Mouse (Mus musculus): ENCODE results near the gene Ly6g6d. TPM values are rescaled to one million over a fixed set of nuclear protein-coding genes. Genes with fewer than 3 reads are reported as not detected.

Ly6g6d gene
- polyA plus RNA-seq, 1 experiment from 2014 or later: 2.1 TPM

GRCm38 (mm10) chr17:35021842-35022477 lies 55.9 kb downstream of the Ly6g6d start:
- Histone ChIP-seq H3K36me3 (ENCODE audit: control insufficient read depth, insufficient read depth, low read length) (no peaks in the 10 kb centered on the region; the same call in 1 of the 2 replicates), H3K9me3 (ENCODE audit: control insufficient read depth, low read depth, low read length) (no peaks in the 10 kb centered on the region), H3K27me3 (ENCODE audit: control insufficient read depth, insufficient read depth, low read length) (no peaks in the 10 kb centered on the region), H3K9ac (replicated peaks; ENCODE audit: low read depth, low read length) (no peak overlapping the region), H3K27ac (ENCODE audit: low read length) (peak overlapping the region; percentile 49; the same call in 1 of the 2 replicates), H3K4me2 (replicated peaks; ENCODE audit: low read depth, low read length) (no peak overlapping the region), H3K4me3 (ENCODE audit: low read depth, low read length) (no peak overlapping the region), H3K4me1 (ENCODE audit: control insufficient read depth, insufficient read depth, low read length) (peaks cover 9% of the 10 kb centered on the region)
- ATAC-seq (ENCODE audit: insufficient number of reproducible peaks, insufficient read depth, low FRiP score, low read depth): no peak
- WGBS: 41% methylated on average over 6 of the region's 6 CpGs

Other genes starting within 250 kb of the Ly6g6d start
- gene Stk19, start 241.1 kb downstream of the Ly6g6d start, polyA plus RNA-seq (2014; fragmentation: Nextera tagmentation; extraction: Ambion mirVana): 22.3 and 27.3 TPM in 2 replicates
- gene Dxo, start 241.0 kb downstream of the Ly6g6d start, polyA plus RNA-seq (2014; fragmentation: Nextera tagmentation; extraction: Ambion mirVana): 52.9 and 56.4 TPM in 2 replicates
- gene Skiv2l, start 227.9 kb downstream of the Ly6g6d start, polyA plus RNA-seq (2014; fragmentation: Nextera tagmentation; extraction: Ambion mirVana): 37.7 and 39.5 TPM in 2 replicates
- 101 and 114 TPM in 2 replicates for gene Nelfe, start 227.7 kb downstream of the Ly6g6d start, polyA plus RNA-seq (2014; fragmentation: Nextera tagmentation; extraction: Ambion mirVana)
- 6.7 and 9.4 TPM in 2 replicates for gene Cfb, start 215.5 kb downstream of the Ly6g6d start, polyA plus RNA-seq (2014; fragmentation: Nextera tagmentation; extraction: Ambion mirVana)
- gene Zbtb12, start 198.6 kb downstream of the Ly6g6d start, polyA plus RNA-seq (2014; fragmentation: Nextera tagmentation; extraction: Ambion mirVana): 0.87 and 1.2 TPM in 2 replicates
- not detected in 2 replicates for gene Gm20547, start 196.0 kb downstream of the Ly6g6d start, polyA plus RNA-seq (2014; fragmentation: Nextera tagmentation; extraction: Ambion mirVana)
- 2.8 TPM in 2 replicates for gene C2, start 179.8 kb downstream of the Ly6g6d start, polyA plus RNA-seq (2014; fragmentation: Nextera tagmentation; extraction: Ambion mirVana)
- 69.4 and 79.4 TPM in 2 replicates for gene Ehmt2, start 179.6 kb downstream of the Ly6g6d start, polyA plus RNA-seq (2014; fragmentation: Nextera tagmentation; extraction: Ambion mirVana)
- 5.3 and 6.4 TPM in 2 replicates for gene Slc44a4, start 163.6 kb downstream of the Ly6g6d start, polyA plus RNA-seq (2014; fragmentation: Nextera tagmentation; extraction: Ambion mirVana)
- 15.1 and 16.2 TPM in 2 replicates for gene Neu1, start 146.8 kb downstream of the Ly6g6d start, polyA plus RNA-seq (2014; fragmentation: Nextera tagmentation; extraction: Ambion mirVana)
- gene Hspa1b, start 118.8 kb downstream of the Ly6g6d start, polyA plus RNA-seq (2014; fragmentation: Nextera tagmentation; extraction: Ambion mirVana): 0.54 and 0.84 TPM in 2 replicates
- 0.66 TPM in 1 of 2 replicates, not detected in the other for gene Gm20481, start 108.2 kb downstream of the Ly6g6d start, polyA plus RNA-seq (2014; fragmentation: Nextera tagmentation; extraction: Ambion mirVana)
- gene Hspa1a, start 105.9 kb downstream of the Ly6g6d start, polyA plus RNA-seq (2014; fragmentation: Nextera tagmentation; extraction: Ambion mirVana): 4.9 and 6.0 TPM in 2 replicates
- gene Hspa1l, start 105.4 kb downstream of the Ly6g6d start, polyA plus RNA-seq (2014; fragmentation: Nextera tagmentation; extraction: Ambion mirVana): 0.73 and 0.75 TPM in 2 replicates
- gene Lsm2, start 96.2 kb downstream of the Ly6g6d start, polyA plus RNA-seq (2014; fragmentation: Nextera tagmentation; extraction: Ambion mirVana): 177 and 205 TPM in 2 replicates
- gene Vars, start 77.1 kb downstream of the Ly6g6d start, polyA plus RNA-seq (2014; fragmentation: Nextera tagmentation; extraction: Ambion mirVana): 84.0 and 92.3 TPM in 2 replicates
- gene Vwa7, start 61.5 kb downstream of the Ly6g6d start, polyA plus RNA-seq (2014; fragmentation: Nextera tagmentation; extraction: Ambion mirVana): 0.18 and 0.22 TPM in 2 replicates
- 16.3 and 21.3 TPM in 2 replicates for gene Sapcd1, start 50.0 kb downstream of the Ly6g6d start, polyA plus RNA-seq (2014; fragmentation: Nextera tagmentation; extraction: Ambion mirVana)
- gene Msh5, start 31.3 kb downstream of the Ly6g6d start, polyA plus RNA-seq (2014; fragmentation: Nextera tagmentation; extraction: Ambion mirVana): 3.6 and 3.8 TPM in 2 replicates
- gene Clic1, start 28.1 kb downstream of the Ly6g6d start, polyA plus RNA-seq (2014; fragmentation: Nextera tagmentation; extraction: Ambion mirVana): 83.0 and 88.5 TPM in 2 replicates
- 292 and 322 TPM in 2 replicates for gene Ddah2, start 19.0 kb downstream of the Ly6g6d start, polyA plus RNA-seq (2014; fragmentation: Nextera tagmentation; extraction: Ambion mirVana)
- gene Ly6g6c, start 12.7 kb downstream of the Ly6g6d start, polyA plus RNA-seq (2014; fragmentation: Nextera tagmentation; extraction: Ambion mirVana): 0.30 and 0.63 TPM in 2 replicates
- gene Mpig6b, start 11.9 kb downstream of the Ly6g6d start, polyA plus RNA-seq (2014; fragmentation: Nextera tagmentation; extraction: Ambion mirVana): 0.97 and 1.3 TPM in 2 replicates
- gene Ly6g6e, start 1.2 kb downstream of the Ly6g6d start, polyA plus RNA-seq (2014; fragmentation: Nextera tagmentation; extraction: Ambion mirVana): 7.8 and 9.7 TPM in 2 replicates
- gene Ly6g6f, start 7.5 kb upstream of the Ly6g6d start, polyA plus RNA-seq (2014; fragmentation: Nextera tagmentation; extraction: Ambion mirVana): 0.29 TPM in 1 of 2 replicates, not detected in the other
- gene Abhd16a, start 11.2 kb upstream of the Ly6g6d start, polyA plus RNA-seq (2014; fragmentation: Nextera tagmentation; extraction: Ambion mirVana): 77.1 and 81.4 TPM in 2 replicates
- not detected in 2 replicates for gene Ly6g5c, start 30.2 kb upstream of the Ly6g6d start, polyA plus RNA-seq (2014; fragmentation: Nextera tagmentation; extraction: Ambion mirVana)
- gene Ly6g5b, start 37.4 kb upstream of the Ly6g6d start, polyA plus RNA-seq (2014; fragmentation: Nextera tagmentation; extraction: Ambion mirVana): 0.49 and 0.81 TPM in 2 replicates
- 20.3 and 21.9 TPM in 2 replicates for gene Gpank1, start 43.4 kb upstream of the Ly6g6d start, polyA plus RNA-seq (2014; fragmentation: Nextera tagmentation; extraction: Ambion mirVana)
- gene Csnk2b, start 44.0 kb upstream of the Ly6g6d start, polyA plus RNA-seq (2014; fragmentation: Nextera tagmentation; extraction: Ambion mirVana): 269 and 270 TPM in 2 replicates
- gene D17H6S53E, start 48.3 kb upstream of the Ly6g6d start, polyA plus RNA-seq (2014; fragmentation: Nextera tagmentation; extraction: Ambion mirVana): 10.1 and 13.3 TPM in 2 replicates
- 0.75 and 0.77 TPM in 2 replicates for gene Apom, start 54.0 kb upstream of the Ly6g6d start, polyA plus RNA-seq (2014; fragmentation: Nextera tagmentation; extraction: Ambion mirVana)
- gene Bag6, start 57.1 kb upstream of the Ly6g6d start, polyA plus RNA-seq (2014; fragmentation: Nextera tagmentation; extraction: Ambion mirVana): 86.5 and 89.0 TPM in 2 replicates
- 209 and 222 TPM in 2 replicates for gene Prrc2a, start 86.8 kb upstream of the Ly6g6d start, polyA plus RNA-seq (2014; fragmentation: Nextera tagmentation; extraction: Ambion mirVana)
- 16.4 and 19.6 TPM in 2 replicates for gene Aif1, start 98.0 kb upstream of the Ly6g6d start, polyA plus RNA-seq (2014; fragmentation: Nextera tagmentation; extraction: Ambion mirVana)
- 18.5 and 21.1 TPM in 2 replicates for gene Lst1, start 110.4 kb upstream of the Ly6g6d start, polyA plus RNA-seq (2014; fragmentation: Nextera tagmentation; extraction: Ambion mirVana)
- gene Ltb, start 116.4 kb upstream of the Ly6g6d start, polyA plus RNA-seq (2014; fragmentation: Nextera tagmentation; extraction: Ambion mirVana): 1.4 and 1.8 TPM in 2 replicates
- 0.20 and 0.34 TPM in 2 replicates for gene Tnf, start 123.9 kb upstream of the Ly6g6d start, polyA plus RNA-seq (2014; fragmentation: Nextera tagmentation; extraction: Ambion mirVana)
- 0.42 and 0.59 TPM in 2 replicates for gene Lta, start 127.3 kb upstream of the Ly6g6d start, polyA plus RNA-seq (2014; fragmentation: Nextera tagmentation; extraction: Ambion mirVana)
- gene Gm16181, start 142.8 kb upstream of the Ly6g6d start, polyA plus RNA-seq (2014; fragmentation: Nextera tagmentation; extraction: Ambion mirVana): not detected in 2 replicates
- 8.1 and 8.5 TPM in 2 replicates for gene Atp6v1g2, start 155.6 kb upstream of the Ly6g6d start, polyA plus RNA-seq (2014; fragmentation: Nextera tagmentation; extraction: Ambion mirVana)
- gene Nfkbil1, start 157.7 kb upstream of the Ly6g6d start, polyA plus RNA-seq (2014; fragmentation: Nextera tagmentation; extraction: Ambion mirVana): 3.5 and 3.8 TPM in 2 replicates
- gene Ddx39b, start 163.7 kb upstream of the Ly6g6d start, polyA plus RNA-seq (2014; fragmentation: Nextera tagmentation; extraction: Ambion mirVana): 467 and 480 TPM in 2 replicates
- 77.6 and 83.3 TPM in 2 replicates for gene H2-D1, start 184.7 kb upstream of the Ly6g6d start, polyA plus RNA-seq (2014; fragmentation: Nextera tagmentation; extraction: Ambion mirVana)
- gene H2-Q1, start 242.3 kb upstream of the Ly6g6d start, polyA plus RNA-seq (2014; fragmentation: Nextera tagmentation; extraction: Ambion mirVana): 0.49 and 0.60 TPM in 2 replicates